Mouse (Mus musculus): ENCODE measurements around the gene Zwilch. TPM values are rescaled to one million over a fixed set of nuclear protein-coding genes. Genes with fewer than 3 reads are reported as not detected.
"Not testable (repeated sequence)": the region's sequence is repeated elsewhere in the genome, so short reads cannot be mapped to it uniquely, and the experiment has no call there.

The Zwilch gene
- polyA plus RNA-seq, 1 experiment from 2014 or later: 16.7 TPM

DNA sequence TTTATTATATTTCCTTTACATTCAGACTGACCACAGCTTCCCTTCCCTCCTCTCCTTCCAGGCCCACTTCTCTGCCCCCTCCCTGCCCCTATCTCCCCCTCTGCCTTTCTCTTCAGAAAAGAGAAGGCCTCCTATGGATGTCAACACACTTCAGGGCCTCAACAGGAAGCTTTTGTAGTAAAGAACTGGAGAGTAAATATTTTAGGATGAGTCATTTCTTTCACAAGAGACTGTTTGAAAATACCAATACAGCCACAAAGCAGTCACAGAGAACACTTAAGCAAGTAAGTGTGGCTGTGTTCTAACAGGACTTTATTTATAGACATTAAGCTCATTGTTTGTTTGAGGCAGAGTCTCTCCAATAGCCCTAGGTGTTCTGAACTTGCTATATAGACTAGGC, 29.4 kb upstream of the Zwilch start:
- H3K4me3 ChIP-seq: no peak overlapping the region
- no peak for ATAC-seq
- H3K36me3 ChIP-seq (ENCODE audit: poor library complexity, severe bottlenecking): peaks cover 16% of the 10 kb centered on the region; the same call in 1 of the 2 replicates

DNA sequence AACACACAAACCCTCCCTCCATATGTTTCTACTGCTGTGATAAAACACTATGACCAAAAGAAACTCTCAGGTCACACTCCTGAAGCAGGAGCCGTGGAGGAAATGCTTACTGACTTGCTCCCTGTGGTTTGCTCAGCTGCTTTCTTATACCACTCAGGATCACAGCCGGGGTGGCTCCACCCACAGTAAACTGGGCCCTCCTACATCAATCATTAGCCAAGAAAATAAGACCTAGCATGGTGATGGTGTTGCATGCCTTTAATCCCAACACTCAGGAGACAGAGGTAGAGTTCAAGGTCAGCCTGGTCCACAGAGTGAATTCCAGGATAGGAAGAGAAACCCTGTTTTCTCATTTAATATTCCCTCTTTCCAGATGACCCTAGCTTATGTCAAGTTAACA, 27.0 kb upstream of the Zwilch start:
- H3K4me2 ChIP-seq: no peak overlapping the region
- H3K9ac ChIP-seq: no peak overlapping the region
- no peaks in the 10 kb centered on the region for H3K27me3 ChIP-seq
- ATAC-seq: no peak
- H3K9me3 ChIP-seq (replicated peaks): no peaks in the 10 kb centered on the region
- no peak overlapping the region for H3K27ac ChIP-seq
- 84% methylated on average over 2 of the region's 2 CpGs for WGBS
- no peak overlapping the region for H3K4me3 ChIP-seq
- peaks cover 16% of the 10 kb centered on the region; the same call in 1 of the 2 replicates for H3K36me3 ChIP-seq (ENCODE audit: poor library complexity, severe bottlenecking)
- H3K4me1 ChIP-seq: no peaks in the 10 kb centered on the region

More for the DNA sequence above, 29.4 kb upstream of the Zwilch start:
- Histone ChIP-seq H3K4me2 (no peak overlapping the region), H3K4me1 (no peaks in the 10 kb centered on the region), H3K9me3 (replicated peaks) (no peaks in the 10 kb centered on the region), H3K27me3 (no peaks in the 10 kb centered on the region), H3K9ac (no peak overlapping the region), H3K27ac (no peak overlapping the region)

GRCm38 (mm10) chr9:64198763-64199418, 26.0 kb upstream of the Zwilch start:
- WGBS: 91% methylated on average over 7 of the region's 7 CpGs

DNA sequence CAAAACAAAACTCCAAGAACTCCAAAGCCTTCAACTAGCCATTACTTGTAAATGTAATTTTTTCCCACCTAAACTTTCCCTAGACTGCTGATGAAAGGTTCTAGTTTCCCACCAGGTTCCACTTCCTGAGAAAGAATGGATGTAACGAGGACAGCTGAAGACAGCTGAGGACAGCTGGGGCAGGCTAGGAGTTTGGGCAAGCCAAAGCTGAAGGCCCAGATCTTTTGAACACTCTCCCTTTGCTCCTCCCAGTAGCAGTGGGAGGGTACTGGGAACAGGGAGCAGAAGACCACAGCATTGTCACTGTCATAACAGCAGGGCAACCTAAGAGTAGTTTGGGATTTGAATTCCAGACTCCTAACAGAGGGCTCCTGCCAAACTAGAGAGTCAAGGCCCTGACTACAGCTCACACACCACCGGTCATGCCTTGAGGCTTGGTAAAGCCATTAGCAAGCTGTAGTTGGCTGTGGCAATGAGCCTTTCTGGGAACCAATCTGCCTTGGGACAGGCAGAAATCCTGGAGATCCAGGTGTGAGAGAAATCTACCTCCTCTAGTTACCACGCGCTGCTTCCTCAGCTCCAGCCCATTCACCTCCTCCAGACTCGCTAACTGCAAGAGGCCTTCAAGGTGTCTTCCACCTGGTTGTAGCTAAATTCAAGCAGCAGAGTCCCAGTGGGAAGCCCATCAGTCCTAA, 25.3 kb upstream of the Zwilch start:
- H3K4me3 ChIP-seq: no peak overlapping the region
- ATAC-seq: no peak
- H3K9ac ChIP-seq: no peak overlapping the region
- H3K27me3 ChIP-seq: no peaks in the 10 kb centered on the region
- no peaks in the 10 kb centered on the region for H3K9me3 ChIP-seq (replicated peaks)
- H3K27ac ChIP-seq: no peak overlapping the region
- WGBS: 96% methylated on average over 5 of the region's 5 CpGs
- no peaks in the 10 kb centered on the region for H3K4me1 ChIP-seq
- H3K4me2 ChIP-seq: no peak overlapping the region
- H3K36me3 ChIP-seq (ENCODE audit: poor library complexity, severe bottlenecking): peaks cover 8% of the 10 kb centered on the region

More at GRCm38 (mm10) chr9:64198763-64199418, 26.0 kb upstream of the Zwilch start:
- not testable (repeated sequence) for H3K4me2 ChIP-seq; H3K9ac ChIP-seq; H3K27me3 ChIP-seq; H3K9me3 ChIP-seq (replicated peaks); H3K36me3 ChIP-seq (ENCODE audit: poor library complexity, severe bottlenecking); H3K4me1 ChIP-seq; H3K27ac ChIP-seq; ATAC-seq; H3K4me3 ChIP-seq

GRCm38 (mm10) chr9:64197524-64197923, 24.6 kb upstream of the Zwilch start:
- H3K4me3 ChIP-seq: no peak overlapping the region
- no peaks in the 10 kb centered on the region for H3K4me1 ChIP-seq
- 93% methylated on average over 8 of the region's 8 CpGs for WGBS
- H3K27ac ChIP-seq: no peak overlapping the region
- no peak overlapping the region for H3K4me2 ChIP-seq
- no peak overlapping the region for H3K9ac ChIP-seq
- no peak for ATAC-seq
- H3K36me3 ChIP-seq (ENCODE audit: poor library complexity, severe bottlenecking): peaks cover 9% of the 10 kb centered on the region
- no peaks in the 10 kb centered on the region for H3K9me3 ChIP-seq (replicated peaks)
- no peaks in the 10 kb centered on the region for H3K27me3 ChIP-seq

GRCm38 (mm10) chr9:64195554-64195953, 22.6 kb upstream of the Zwilch start:
- no peaks in the 10 kb centered on the region for H3K9me3 ChIP-seq (replicated peaks)
- ATAC-seq: no peak
- H3K27me3 ChIP-seq: no peaks in the 10 kb centered on the region
- H3K4me2 ChIP-seq: no peak overlapping the region
- H3K9ac ChIP-seq: no peak overlapping the region
- WGBS: 84% methylated on average over 4 of the region's 4 CpGs
- H3K4me3 ChIP-seq: no peak overlapping the region
- no peaks in the 10 kb centered on the region for H3K4me1 ChIP-seq
- H3K36me3 ChIP-seq (ENCODE audit: poor library complexity, severe bottlenecking): peaks cover 25% of the 10 kb centered on the region
- H3K27ac ChIP-seq: no peak overlapping the region

DNA sequence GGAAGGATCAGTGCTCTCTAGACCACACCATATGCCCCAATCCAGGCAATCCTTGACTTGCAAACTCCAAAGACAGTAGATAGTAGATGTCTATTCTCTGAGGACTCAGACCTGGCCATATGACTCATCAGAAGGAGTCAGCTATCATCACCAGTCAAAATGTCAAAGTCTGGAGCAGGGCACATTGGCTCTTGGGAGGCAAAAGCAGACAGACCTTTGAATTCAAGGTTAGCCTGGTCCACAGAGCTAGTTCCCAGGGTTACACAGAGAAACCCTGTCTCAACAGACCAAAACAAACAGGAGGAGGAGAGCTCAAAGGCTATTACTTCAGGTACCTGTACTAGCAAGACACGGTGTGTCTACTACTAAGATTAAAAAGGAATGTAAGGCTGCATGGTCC, 21.0 kb upstream of the Zwilch start:
- peaks cover 36% of the 10 kb centered on the region for H3K36me3 ChIP-seq (ENCODE audit: poor library complexity, severe bottlenecking)
- WGBS: 96% methylated on average over 1 of the region's 1 CpGs

GRCm38 (mm10) chr9:64184166-64184840, 11.4 kb upstream of the Zwilch start:
- H3K4me3 ChIP-seq: no peak overlapping the region
- peaks cover 70% of the 10 kb centered on the region for H3K36me3 ChIP-seq (ENCODE audit: poor library complexity, severe bottlenecking)
- no peaks in the 10 kb centered on the region for H3K9me3 ChIP-seq (replicated peaks)
- H3K27ac ChIP-seq: no peak overlapping the region
- peaks cover 9% of the 10 kb centered on the region for H3K4me1 ChIP-seq
- no peaks in the 10 kb centered on the region for H3K27me3 ChIP-seq
- no peak overlapping the region for H3K4me2 ChIP-seq
- WGBS: 97% methylated on average over 5 of the region's 5 CpGs
- no peak for ATAC-seq
- no peak overlapping the region for H3K9ac ChIP-seq

More for the DNA sequence above, 21.0 kb upstream of the Zwilch start:
- no peak for ATAC-seq
- Histone ChIP-seq H3K4me1 (no peaks in the 10 kb centered on the region), H3K27me3 (no peaks in the 10 kb centered on the region), H3K9me3 (replicated peaks) (no peaks in the 10 kb centered on the region), H3K27ac (no peak overlapping the region), H3K4me2 (no peak overlapping the region), H3K4me3 (no peak overlapping the region), H3K9ac (no peak overlapping the region)

- H3K4me1 ChIP-seq: peaks cover 14% of the 10 kb centered on the region
- H3K9me3 ChIP-seq (replicated peaks); H3K27ac ChIP-seq; H3K9ac ChIP-seq; ATAC-seq; H3K4me2 ChIP-seq; H3K4me3 ChIP-seq; H3K27me3 ChIP-seq: not testable (repeated sequence)
- peaks cover 68% of the 10 kb centered on the region for H3K36me3 ChIP-seq (ENCODE audit: poor library complexity, severe bottlenecking)
- 96% methylated on average over 5 of the region's 5 CpGs for WGBS
These were observed 10.4 kb upstream of the Zwilch start for GRCm38 (mm10) chr9:64183295-64183694.

DNA sequence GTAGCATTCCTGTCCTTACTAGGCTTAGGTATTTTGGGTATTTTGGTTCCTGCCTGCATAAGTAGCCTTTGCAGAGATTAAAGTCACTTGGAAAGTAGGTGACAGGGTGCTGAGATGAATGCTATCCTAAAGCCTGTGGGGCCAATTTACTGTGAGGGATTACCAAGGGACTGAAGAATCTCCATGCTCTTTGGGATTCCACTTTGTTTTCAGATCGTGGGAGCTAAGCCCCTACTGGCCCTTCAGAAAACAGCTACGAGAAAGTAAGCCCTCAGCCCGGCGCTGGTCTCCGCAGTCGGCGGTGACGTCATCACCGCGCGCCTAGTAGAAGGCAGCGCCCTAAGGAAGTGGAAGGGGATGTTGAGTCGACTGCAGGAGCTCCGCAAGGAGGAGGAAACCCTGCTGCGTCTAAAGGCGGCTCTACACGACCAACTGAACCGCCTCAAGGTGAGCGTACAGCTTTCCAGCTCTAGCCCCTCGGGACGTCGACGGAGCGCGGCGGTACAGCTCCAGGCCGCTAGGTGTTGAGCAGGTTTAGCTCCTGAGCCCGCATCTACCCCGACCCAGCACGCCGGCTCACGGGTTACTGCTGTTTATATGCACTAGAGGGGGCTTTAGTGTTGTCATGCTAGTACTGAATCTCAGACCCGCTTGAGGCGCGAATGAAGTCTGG, 6.2 kb upstream of the Zwilch start, which contains the start of gene Snapc5:
Gene Snapc5, plus strand, starts transcription at position 301 of the 673 bp plus-strand sequence.
- peak; percentile 96 for ATAC-seq
- Histone ChIP-seq H3K4me3 (peak within 1 kb of the TSS; percentile 67), H3K27me3 (no peaks in the 10 kb centered on the region), H3K4me1 (peaks cover 26% of the 10 kb centered on the region), H3K36me3 (ENCODE audit: poor library complexity, severe bottlenecking) (peaks cover 77% of the 10 kb centered on the region), H3K9ac (peak within 1 kb of the TSS; percentile 78), H3K4me2 (peak within 1 kb of the TSS; percentile 66), H3K9me3 (replicated peaks) (no peaks in the 10 kb centered on the region), H3K27ac (peak within 1 kb of the TSS; percentile 82)
- under 1% methylated on average over 35 of the region's 35 CpGs for WGBS

DNA sequence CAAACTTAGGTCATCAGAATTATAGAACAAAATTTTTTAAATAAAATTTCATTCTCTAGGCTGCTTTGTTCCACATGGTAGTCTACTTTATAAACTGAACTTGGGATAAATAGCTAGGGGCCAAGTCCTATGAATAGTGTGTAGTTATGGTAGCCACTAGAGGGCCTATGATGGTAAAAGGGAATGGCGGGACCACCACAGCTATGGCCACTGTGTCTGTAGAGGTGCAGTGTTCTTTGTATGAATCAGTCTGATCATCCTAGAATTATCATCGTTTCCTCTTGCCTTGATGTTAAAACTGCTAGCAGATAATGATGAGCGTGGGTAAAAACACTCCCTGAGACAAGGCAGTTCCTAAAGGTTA, 5.7 kb upstream of the Zwilch start:
- Histone ChIP-seq H3K4me3 (peak overlapping the region; percentile 67), H3K9ac (peak overlapping the region; percentile 78), H3K4me2 (peak overlapping the region; percentile 66), H3K4me1 (peaks cover 29% of the 10 kb centered on the region), H3K27me3 (no peaks in the 10 kb centered on the region), H3K36me3 (ENCODE audit: poor library complexity, severe bottlenecking) (peaks cover 75% of the 10 kb centered on the region), H3K9me3 (replicated peaks) (no peaks in the 10 kb centered on the region), H3K27ac (peak overlapping the region; percentile 82)
- WGBS: 39% methylated on average over 3 of the region's 3 CpGs
- peak; percentile 61 for ATAC-seq

DNA sequence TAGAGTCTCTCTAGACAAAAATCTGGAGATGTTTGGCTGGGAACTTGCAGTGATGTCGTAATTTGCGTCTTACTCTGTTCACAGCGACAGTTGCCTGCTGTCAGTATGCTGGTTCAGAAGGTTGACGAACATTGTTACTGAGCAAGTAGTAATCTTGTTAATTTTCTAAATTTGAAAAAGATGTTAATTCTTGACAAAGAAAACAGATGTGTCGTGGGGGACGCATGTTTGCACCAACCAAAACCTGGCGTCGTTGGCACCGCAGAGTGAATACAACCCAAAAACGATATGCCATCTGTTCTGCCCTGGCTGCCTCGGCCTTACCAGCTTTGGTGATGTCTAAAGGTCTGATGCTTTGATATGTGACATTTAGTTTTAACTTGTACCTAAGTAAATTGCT, 2.5 kb upstream of the Zwilch start:
- Histone ChIP-seq H3K4me3 (no peak overlapping the region), H3K27me3 (no peaks in the 10 kb centered on the region), H3K4me1 (peaks cover 44% of the 10 kb centered on the region), H3K4me2 (0 out of 2 replicates have a peak overlapping the region, but pooled peaks have one; percentile 93), H3K9ac (no peak overlapping the region), H3K36me3 (ENCODE audit: poor library complexity, severe bottlenecking) (peaks cover 46% of the 10 kb centered on the region), H3K9me3 (replicated peaks) (no peaks in the 10 kb centered on the region), H3K27ac (no peak overlapping the region)
- WGBS: 78% methylated on average over 11 of the region's 11 CpGs
- ATAC-seq: no peak
